Mouse (Mus musculus) erythroblast, embryonic 14.5 days (primary cell): ENCODE results near the gene Aff3.

Source experiments
- GATA1 ChIP-seq: IDR thresholded peaks from 2 replicates; pipeline ENCODE4 v1.6.1; 2012; ENCODE audit warnings: low read length, inconsistent platforms, mixed read lengths
- TAL1 ChIP-seq: IDR thresholded peaks from 3 replicates; pipeline ENCODE4 v1.6.1; 2012; ENCODE audit warnings: low read length, inconsistent platforms, mixed read lengths

GRCm38 (mm10) chr1:38304376-38304775 lies 360.4 kb downstream of the Aff3 start:
- TF ChIP-seq GATA1 (no peak), TAL1 (no peak)
